Mouse (Mus musculus) kidney, postnatal 14 days (tissue): ENCODE data around the gene Gm20479.
A peak's percentile ranks its signal among the peaks of the same experiment; 100 is the strongest.

Source experiments
- DNase-seq: peaks from one replicate; pipeline ENCODE4 v3.0.0; 2022; ENCODE audit warnings: mixed read lengths

Gene Gm20479

GRCm38 (mm10) chr7:27366082-27366844 is 9.0 kb upstream of the Gm20479 start:
- no peak for DNase-seq

DNA sequence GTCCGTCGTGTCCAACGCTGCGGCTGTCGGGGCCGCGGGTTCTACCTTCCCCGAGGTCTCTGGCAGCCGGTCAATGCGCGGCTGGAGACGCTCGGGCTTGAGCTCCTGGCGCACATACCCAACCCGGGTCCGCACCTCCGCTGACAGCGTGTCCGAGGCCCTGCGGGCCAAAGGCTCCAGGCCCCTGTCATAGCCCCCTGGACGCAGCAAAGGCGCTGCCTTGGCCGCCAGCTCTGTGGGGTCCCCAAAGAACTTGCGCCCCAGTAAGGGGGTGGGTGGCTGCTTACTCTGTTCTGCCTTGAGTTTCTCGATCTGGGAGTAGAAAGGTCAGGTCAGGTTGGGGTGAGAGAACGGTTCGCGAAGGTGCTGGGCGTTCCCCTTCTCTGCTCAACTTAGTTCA is 7.2 kb upstream of the Gm20479 start:
- DNase-seq: no peak

DNA sequence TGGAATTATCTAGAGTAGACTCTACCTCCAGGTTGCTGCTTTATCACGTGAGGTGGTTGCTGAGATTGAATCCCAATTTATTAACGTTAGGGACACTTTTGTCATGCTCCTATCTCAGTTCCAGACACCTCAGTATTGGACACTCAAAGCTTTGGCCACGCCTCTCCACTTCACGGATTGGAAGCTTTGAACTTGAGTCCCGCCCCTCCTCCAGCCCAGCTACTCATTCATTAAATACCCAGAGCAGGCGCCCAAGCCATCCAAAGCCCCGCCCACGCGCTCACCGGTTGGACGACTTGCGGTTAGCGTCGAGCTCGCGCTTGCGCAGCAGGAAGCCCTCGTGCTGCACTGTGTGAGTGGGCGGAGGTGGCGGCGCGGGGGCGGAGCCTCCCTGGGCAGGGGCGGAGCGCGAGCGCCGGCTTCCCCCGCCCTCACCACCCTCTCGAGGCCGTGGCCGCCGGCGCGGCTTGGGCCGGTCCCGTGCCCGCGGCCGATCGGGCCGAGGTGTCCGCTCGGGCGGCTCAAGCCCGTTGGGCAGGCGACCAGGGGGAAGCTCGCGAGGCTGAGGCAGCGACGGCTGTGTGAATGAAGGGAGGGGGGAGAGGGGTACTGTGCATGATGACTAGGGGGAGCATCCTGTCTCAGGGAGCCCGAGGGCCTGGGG is 4.2 kb upstream of the Gm20479 start:
- peak; percentile 100 for DNase-seq

DNA sequence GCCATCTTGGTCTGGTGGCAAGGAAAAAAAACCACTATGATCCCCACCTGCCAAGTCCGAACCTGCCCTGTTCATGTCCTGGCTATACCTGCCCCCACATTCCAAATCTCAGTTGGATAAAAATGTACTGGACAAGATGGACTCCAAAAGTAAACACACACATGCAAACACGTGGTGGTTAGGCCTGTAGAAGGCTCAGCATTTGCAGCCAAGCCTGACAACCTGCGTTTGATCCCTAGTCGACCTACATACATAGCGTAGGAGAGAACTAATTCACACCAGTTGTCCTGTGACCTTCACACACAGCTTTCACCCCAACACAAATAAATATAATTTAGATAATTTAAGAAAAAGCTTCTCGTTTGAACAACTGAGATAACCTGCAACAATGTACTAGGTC is 3.5 kb upstream of the Gm20479 start:
- DNase-seq: no peak

GRCm38 (mm10) chr7:27359706-27360358 is 2.6 kb upstream of the Gm20479 start:
- DNase-seq: no peak

DNA sequence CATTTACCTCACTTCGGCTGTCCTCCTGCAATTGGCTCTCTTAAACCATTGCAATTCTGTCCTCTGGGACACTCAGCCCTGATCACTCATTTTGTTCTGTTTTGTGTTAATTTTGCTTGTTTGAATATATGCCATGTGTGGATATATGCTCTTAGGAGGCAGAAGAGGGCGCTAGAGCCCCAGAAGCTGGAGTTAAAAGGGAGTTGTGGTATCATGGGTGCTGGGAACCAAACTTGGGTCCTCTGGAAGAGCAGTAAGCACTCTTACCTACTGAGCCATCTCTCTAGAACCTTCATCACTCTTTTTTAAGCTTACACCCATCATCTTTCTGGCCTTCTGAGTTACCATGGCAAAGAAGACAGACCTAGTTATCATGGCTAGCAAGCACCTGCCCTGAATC is 1.9 kb upstream of the Gm20479 start:
- DNase-seq: no peak

DNA sequence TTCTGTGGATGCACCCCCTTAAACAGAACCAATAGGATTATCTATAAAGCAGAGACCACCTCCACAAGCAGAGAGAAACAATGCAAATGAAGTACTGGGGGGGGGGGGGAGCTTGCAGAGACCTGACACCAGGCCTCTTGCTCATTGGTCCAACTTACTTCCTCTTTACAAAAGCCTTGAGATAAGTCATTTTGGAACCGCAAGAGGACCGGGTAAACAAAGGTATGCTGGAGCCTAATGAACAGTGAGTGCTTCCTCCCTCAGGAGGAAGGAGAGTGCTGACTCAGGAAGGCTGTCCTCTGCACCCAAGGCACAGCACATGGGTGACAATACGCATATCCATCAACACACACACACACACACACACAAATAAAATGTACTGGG is 368 bp upstream of the Gm20479 start:
- DNase-seq: no peak

- peak; percentile 72 for DNase-seq
These were observed 971 bp downstream of the Gm20479 start for GRCm38 (mm10) chr7:27356248-27356647.

DNA sequence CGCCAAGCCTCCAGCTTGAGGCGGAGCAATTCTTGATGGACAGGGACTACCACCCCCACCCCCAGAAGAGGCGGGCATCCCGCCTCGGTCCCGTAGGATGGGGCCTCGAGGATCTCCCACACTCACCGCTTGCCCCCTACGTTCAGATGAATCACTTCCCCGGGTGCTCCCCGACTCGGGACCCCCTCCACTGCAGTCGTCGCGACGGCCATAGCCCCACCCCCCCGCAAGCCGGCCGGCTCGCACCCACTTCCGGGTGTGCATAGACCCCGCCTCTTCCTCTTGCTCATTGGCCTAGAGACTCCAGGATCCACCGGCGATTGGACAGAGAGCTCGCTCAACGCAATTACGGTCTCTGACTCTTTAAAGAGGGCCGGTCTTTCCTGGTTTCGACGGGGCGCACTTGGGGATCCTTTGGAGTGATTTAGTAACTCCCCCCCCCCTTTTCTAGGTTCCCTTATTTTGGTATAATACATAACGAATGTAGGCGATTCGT is 1.4 kb downstream of the Gm20479 start, which contains the start of gene Shkbp1:
Gene Shkbp1, minus strand, starts transcription at position 275 of the 496 bp plus-strand sequence.
- DNase-seq: peak; percentile 94

DNA sequence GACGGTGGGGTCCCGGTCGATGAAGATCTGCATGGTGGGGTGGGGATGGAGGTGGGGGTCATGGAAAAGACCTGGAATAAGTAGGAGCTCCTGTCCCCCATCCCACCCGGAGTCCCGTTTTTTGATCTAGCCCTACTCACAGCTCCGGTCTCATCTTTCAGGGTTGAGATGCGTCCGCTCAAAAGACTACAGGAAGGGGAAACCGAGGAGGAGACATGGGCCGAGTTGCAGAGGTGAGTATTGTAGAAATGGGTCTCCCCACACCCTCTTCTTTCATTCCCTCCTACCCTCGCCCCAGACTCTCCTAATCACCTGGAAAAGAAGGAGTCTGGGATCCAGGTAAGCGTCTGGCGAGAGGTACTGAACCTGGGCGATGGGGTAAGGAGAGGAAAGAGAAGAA is 2.0 kb downstream of the Gm20479 start:
- no peak for DNase-seq

DNA sequence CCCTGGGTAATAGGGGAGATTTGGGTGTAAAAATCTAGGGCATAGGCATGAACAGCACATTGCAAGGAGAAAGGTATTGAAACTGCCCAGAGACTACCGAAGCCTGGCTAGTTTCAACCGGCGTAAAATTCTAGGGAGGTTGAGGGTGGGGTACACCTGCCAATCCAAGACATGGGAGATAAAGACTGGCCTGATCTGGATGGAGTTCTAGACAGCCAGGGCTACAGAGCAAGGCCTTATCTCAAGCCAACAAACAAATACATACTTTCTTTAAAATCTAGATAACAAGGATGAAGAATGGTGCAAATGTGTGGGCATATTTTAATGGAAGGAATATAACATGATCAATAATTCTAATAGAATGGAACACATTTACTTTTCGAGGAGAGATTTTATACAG is 2.4 kb downstream of the Gm20479 start:
- DNase-seq: no peak

GRCm38 (mm10) chr7:27354144-27354543 is 3.1 kb downstream of the Gm20479 start:
- DNase-seq: peak; percentile 70

DNA sequence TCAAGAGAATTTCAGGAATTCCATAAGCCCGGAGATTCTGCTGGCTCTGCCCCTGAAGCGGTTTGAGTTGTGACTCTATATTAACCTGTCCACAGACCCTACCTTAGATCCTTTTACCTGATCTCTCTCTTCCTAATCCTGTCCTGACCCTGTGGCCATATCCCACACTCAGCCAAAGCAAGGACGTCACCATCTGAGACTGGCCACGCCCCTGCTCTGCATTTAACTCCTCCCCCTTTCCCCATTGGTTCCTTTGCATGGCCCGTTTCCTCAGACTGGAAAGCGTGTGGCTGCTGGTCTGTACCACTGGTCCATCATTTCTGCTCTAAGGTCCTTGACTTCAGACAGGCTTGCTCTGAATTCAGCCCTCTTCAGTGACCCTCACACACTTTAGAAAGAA is 11.8 kb downstream of the Gm20479 start:
- no peak for DNase-seq

DNA sequence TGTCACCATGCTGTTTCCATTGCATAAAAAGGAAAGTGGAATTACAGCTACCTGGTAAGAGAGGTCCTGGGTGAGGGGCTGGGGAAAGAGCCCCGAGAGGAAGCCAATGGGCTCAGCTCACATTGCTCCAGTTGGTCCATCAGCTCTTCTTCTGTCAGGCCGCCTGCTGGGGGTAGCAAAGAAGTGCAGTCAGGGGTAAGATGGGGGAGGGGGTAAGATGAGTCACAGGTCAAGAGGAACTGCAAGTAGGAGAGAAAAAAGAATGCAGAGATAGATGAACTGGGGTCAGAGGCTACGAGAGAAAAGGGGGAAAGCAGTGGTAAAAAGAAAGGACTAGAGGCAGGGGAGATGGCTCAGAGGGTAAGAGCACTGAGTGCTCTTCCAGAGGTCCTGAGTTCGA is 14.6 kb downstream of the Gm20479 start:
- no peak for DNase-seq

DNA sequence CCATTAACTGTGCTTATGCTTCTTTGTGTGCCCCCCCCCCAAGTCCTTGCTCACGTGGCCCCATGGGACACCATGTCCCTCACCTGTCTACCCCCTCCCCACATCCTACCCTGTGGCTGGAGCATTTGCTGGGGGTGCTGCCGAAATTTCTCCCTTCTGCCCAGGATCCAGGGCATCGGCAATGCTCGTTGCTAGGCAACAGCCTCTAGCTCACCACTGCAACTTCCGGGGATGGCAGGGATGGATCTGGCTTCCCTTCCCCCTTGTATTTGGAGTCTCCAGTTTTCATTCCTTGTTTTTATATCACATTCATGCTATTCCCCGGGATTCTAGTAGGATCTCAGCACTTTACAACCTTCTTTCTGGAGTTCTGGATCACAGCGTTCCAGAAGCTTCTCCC is 17.7 kb downstream of the Gm20479 start:
- DNase-seq: no peak

GRCm38 (mm10) chr7:27339114-27339513 is 18.1 kb downstream of the Gm20479 start:
- DNase-seq: no peak

GRCm38 (mm10) chr7:27337175-27337853 is 19.9 kb downstream of the Gm20479 start, which contains the start of gene Ltbp4:
Ltbp4 (minus strand) TSS chr7:27337692.
- DNase-seq: peak; percentile 86

- DNase-seq: peak; percentile 92
These were observed 21.0 kb downstream of the Gm20479 start for GRCm38 (mm10) chr7:27335928-27336823.

- DNase-seq: no peak
These were observed 22.1 kb downstream of the Gm20479 start for GRCm38 (mm10) chr7:27335011-27335720.

DNA sequence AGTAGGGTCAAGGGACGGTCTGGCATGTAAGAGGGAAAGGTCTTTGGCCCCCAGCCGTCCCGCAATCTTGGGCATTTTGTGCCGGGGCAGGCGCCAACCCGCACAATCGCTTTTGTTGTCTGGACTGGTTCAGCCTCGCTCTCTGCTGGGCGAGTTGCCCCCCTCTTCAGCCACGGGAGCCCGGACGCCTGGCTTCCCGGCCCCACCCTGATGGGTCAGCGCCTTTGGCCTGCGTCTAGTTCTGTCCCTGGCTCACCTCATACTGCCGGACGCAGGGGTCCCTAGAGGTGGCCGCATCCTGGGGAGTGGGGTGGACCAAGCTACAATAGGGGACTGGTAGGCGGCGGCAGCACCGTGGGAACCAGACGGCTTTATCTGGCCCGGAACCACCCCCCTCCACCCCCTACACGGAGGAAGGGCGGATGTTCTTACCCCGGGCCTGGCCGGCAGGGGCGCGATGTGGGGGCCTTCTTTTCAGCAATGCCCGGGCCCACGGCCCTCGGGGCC is 22.8 kb downstream of the Gm20479 start:
- peak; percentile 65 for DNase-seq

GRCm38 (mm10) chr7:27333316-27333941 is 23.8 kb downstream of the Gm20479 start:
- peak; percentile 47 for DNase-seq
